Mouse (Mus musculus): ENCODE results near the gene Olfr1459.

The Olfr1459 gene

GRCm38 (mm10) chr19:13149449-13149848, at the start of gene Olfr1459:
TSS of gene Olfr1459 (minus strand) at chr19:13149549.
- no peak for DNase-seq

GRCm38 (mm10) chr19:13185434-13185833, 36.1 kb upstream of the Olfr1459 start, which contains the start of gene Olfr1462:
TSS of gene Olfr1462 (plus strand) at chr19:13185734.
- no peak for DNase-seq

- DNase-seq = no peak
Observed at GRCm38 (mm10) chr19:13162700-13163099, 13.4 kb upstream of the Olfr1459 start, which contains the start of gene Olfr1461. TSS of gene Olfr1461 (plus strand) at chr19:13163000.

- DNase-seq = no peak
Observed at GRCm38 (mm10) chr19:13106675-13107074, 42.7 kb downstream of the Olfr1459 start, which contains the start of gene Olfr1458. TSS of gene Olfr1458 (minus strand) at chr19:13106775.

- no peak for DNase-seq
Observed at GRCm38 (mm10) chr19:13097791-13098190, 51.6 kb downstream of the Olfr1459 start, which contains the start of gene Olfr1457. TSS of gene Olfr1457 (minus strand) at chr19:13097891.

GRCm38 (mm10) chr19:13093908-13094307, 55.4 kb downstream of the Olfr1459 start:
- DNase-seq = no peak
